Mouse (Mus musculus) heart, embryonic 15.5 days (tissue): ENCODE measurements at regions not wholly inside any gene's neighbourhood (a gene's known extent, or its start where the extent isn't known, plus 50 kb on each side); places are given as distances from the start of the nearest gene placed in this dataset.
"Not testable (repeated sequence)": the region's sequence is repeated elsewhere in the genome, so short reads cannot be mapped to it uniquely, and the experiment has no call there.

Source experiments
- ATAC-seq: fragments of 200-750 bp; cut with Nextera tagmentation; replicated peaks from 2 replicates; pipeline ENCODE4 v1.8.0; 2017; ENCODE audit warnings: low read depth, moderate TSS enrichment; ENCODE audit not compliant: insufficient number of reproducible peaks, insufficient read depth, low FRiP score
- H3K27ac ChIP-seq: fragments of 300-500 bp; sonication (generic); 2 replicates; pipeline ENCODE4 v1.5.1; 2015; ENCODE audit warnings: mild to moderate bottlenecking, inconsistent platforms
- H3K27me3 ChIP-seq: fragments of 300-500 bp; sonication (generic); 2 replicates; pipeline ENCODE4 v1.6.1; 2015; ENCODE audit warnings: inconsistent platforms
- H3K36me3 ChIP-seq: fragments of 300-500 bp; sonication (generic); 2 replicates; pipeline ENCODE4 v1.6.1; 2015; ENCODE audit warnings: mild to moderate bottlenecking, inconsistent platforms
- H3K4me1 ChIP-seq: fragments of 300-500 bp; sonication (generic); replicated peaks from 2 replicates; pipeline ENCODE4 v1.6.1; 2015; ENCODE audit warnings: inconsistent platforms
- H3K4me2 ChIP-seq: fragments of 300-500 bp; sonication (generic); 2 replicates; pipeline ENCODE4 v1.6.1; 2015; ENCODE audit warnings: inconsistent platforms, mild to moderate bottlenecking, moderate library complexity
- H3K4me3 ChIP-seq: fragments of 300-500 bp; sonication (generic); 2 replicates; pipeline ENCODE4 v1.5.1; 2015; ENCODE audit warnings: mild to moderate bottlenecking, inconsistent platforms
- H3K9ac ChIP-seq: fragments of 300-500 bp; sonication (generic); 2 replicates; pipeline ENCODE4 v1.6.1; 2015; ENCODE audit warnings: mild to moderate bottlenecking, inconsistent platforms
- H3K9me3 ChIP-seq: fragments of 300-500 bp; sonication (generic); replicated peaks from 2 replicates; pipeline ENCODE4 v1.6.1; 2016; ENCODE audit warnings: inconsistent platforms
- WGBS: fragments of 180-500 bp; shearing (Covaris S2); methylation state at CpG from one replicate; pipeline ENCODE4 v1.1.7; 2015; ENCODE audit warnings: mixed read lengths; 5-methylcytosine and 5-hydroxymethylcytosine counted together

- H3K4me2 ChIP-seq, result no peak overlapping the region
- H3K9me3 ChIP-seq, result no peaks in the 10 kb centered on the region
- H3K4me1 ChIP-seq, result no peaks in the 10 kb centered on the region
- no peak overlapping the region for H3K4me3 ChIP-seq
- H3K27me3 ChIP-seq, result no peaks in the 10 kb centered on the region
- 68% methylated on average over 3 of the region's 3 CpGs for WGBS
- no peak for ATAC-seq
- no peaks in the 10 kb centered on the region for H3K36me3 ChIP-seq
- no peak overlapping the region for H3K27ac ChIP-seq
- H3K9ac ChIP-seq, result no peak overlapping the region
Measured at GRCm38 (mm10) chr17:48672749-48673148, 218.0 kb downstream of the Unc5cl start.

- Histone ChIP-seq H3K4me3 (no peak overlapping the region), H3K27ac (no peak overlapping the region), H3K36me3 (no peaks in the 10 kb centered on the region), H3K9me3 (no peaks in the 10 kb centered on the region), H3K4me2 (no peak overlapping the region), H3K9ac (no peak overlapping the region), H3K27me3 (no peaks in the 10 kb centered on the region), H3K4me1 (no peaks in the 10 kb centered on the region)
- no peak for ATAC-seq
- 54% methylated on average over 12 of the region's 12 CpGs for WGBS
Measured at GRCm38 (mm10) chr17:48678216-48678832, 223.6 kb downstream of the Unc5cl start.

DNA sequence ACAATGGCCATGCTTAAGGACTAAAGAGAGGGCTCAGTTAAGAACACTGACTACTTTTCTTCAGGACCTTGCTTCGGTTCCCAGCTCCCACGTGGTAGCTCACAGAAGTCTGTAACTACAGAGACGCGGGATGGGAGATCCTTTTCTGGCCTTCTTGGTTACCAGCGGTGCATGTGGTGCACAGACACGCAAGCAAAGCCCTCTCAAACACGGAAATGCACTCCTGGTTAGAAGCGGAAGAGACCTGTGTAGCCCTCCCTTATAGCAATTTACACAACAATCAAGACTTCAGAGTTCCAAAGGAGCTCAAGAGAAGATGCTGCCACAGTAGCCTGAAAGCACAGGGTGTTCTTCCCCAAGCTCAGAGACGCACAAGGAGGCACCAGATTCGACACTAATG is 225.6 kb downstream of the Unc5cl start:
- ATAC-seq, result no peak
- no peaks in the 10 kb centered on the region for H3K27me3 ChIP-seq
- H3K4me3 ChIP-seq, result no peak overlapping the region
- no peak overlapping the region for H3K4me2 ChIP-seq
- WGBS, result 83% methylated on average over 10 of the region's 10 CpGs
- no peaks in the 10 kb centered on the region for H3K36me3 ChIP-seq
- H3K9me3 ChIP-seq, result no peaks in the 10 kb centered on the region
- H3K9ac ChIP-seq, result no peak overlapping the region
- H3K4me1 ChIP-seq, result no peaks in the 10 kb centered on the region
- no peak overlapping the region for H3K27ac ChIP-seq

- no peaks in the 10 kb centered on the region for H3K27me3 ChIP-seq
- H3K4me3 ChIP-seq, result no peak overlapping the region
- H3K9ac ChIP-seq, result no peak overlapping the region
- H3K4me1 ChIP-seq, result no peaks in the 10 kb centered on the region
- 59% methylated on average over 2 of the region's 2 CpGs for WGBS
- H3K36me3 ChIP-seq, result no peaks in the 10 kb centered on the region
- no peaks in the 10 kb centered on the region for H3K9me3 ChIP-seq
- no peak overlapping the region for H3K4me2 ChIP-seq
- H3K27ac ChIP-seq, result no peak overlapping the region
- ATAC-seq, result no peak
Measured at GRCm38 (mm10) chr17:48688944-48689343, 234.2 kb downstream of the Unc5cl start.

GRCm38 (mm10) chr17:48698456-48698855 is 233.7 kb upstream of the Lrfn2 start:
- Histone ChIP-seq H3K27ac (no peak overlapping the region), H3K4me2 (no peak overlapping the region), H3K27me3 (peaks cover 12% of the 10 kb centered on the region; the same call in 1 of the 2 replicates), H3K9me3 (no peaks in the 10 kb centered on the region), H3K4me1 (no peaks in the 10 kb centered on the region), H3K36me3 (no peaks in the 10 kb centered on the region), H3K9ac (no peak overlapping the region), H3K4me3 (no peak overlapping the region)
- 63% methylated on average over 5 of the region's 5 CpGs for WGBS
- ATAC-seq, result no peak

DNA sequence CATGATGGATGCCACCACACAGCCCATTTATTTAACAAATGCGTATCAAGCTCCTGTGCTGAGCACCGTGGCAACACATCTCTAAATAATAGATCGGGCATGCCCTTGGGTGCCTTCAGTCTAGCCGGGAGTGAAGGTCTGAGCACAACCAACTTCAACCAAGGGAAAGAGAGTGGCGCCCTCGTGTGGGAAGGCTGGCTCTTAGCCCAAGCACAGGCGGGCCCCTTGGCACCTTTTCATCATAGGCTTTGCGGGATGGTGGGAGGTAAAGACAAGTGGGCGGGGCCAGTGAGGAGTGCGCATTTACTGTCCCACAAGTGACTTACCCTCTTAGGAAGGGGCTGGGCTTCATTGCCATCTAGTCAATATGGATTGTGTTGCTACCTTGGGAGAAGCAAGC is 231.6 kb upstream of the Lrfn2 start:
- 25% methylated on average over 10 of the region's 10 CpGs for WGBS
- H3K9ac ChIP-seq, result no peak overlapping the region
- no peaks in the 10 kb centered on the region for H3K36me3 ChIP-seq
- no peaks in the 10 kb centered on the region for H3K4me1 ChIP-seq
- H3K4me3 ChIP-seq, result no peak overlapping the region
- H3K9me3 ChIP-seq, result no peaks in the 10 kb centered on the region
- no peak overlapping the region for H3K27ac ChIP-seq
- no peak overlapping the region for H3K4me2 ChIP-seq
- H3K27me3 ChIP-seq, result peaks cover 12% of the 10 kb centered on the region; the same call in 1 of the 2 replicates
- no peak for ATAC-seq

GRCm38 (mm10) chr17:48720506-48720905 is 211.7 kb upstream of the Lrfn2 start:
- H3K9me3 ChIP-seq, result no peaks in the 10 kb centered on the region
- no peaks in the 10 kb centered on the region; the same call in 1 of the 2 replicates for H3K27me3 ChIP-seq
- H3K4me2 ChIP-seq, result no peak overlapping the region
- H3K4me1 ChIP-seq, result no peaks in the 10 kb centered on the region
- no peak for ATAC-seq
- no peak overlapping the region for H3K4me3 ChIP-seq
- no peaks in the 10 kb centered on the region for H3K36me3 ChIP-seq
- 77% methylated on average over 4 of the region's 4 CpGs for WGBS
- no peak overlapping the region for H3K9ac ChIP-seq
- no peak overlapping the region for H3K27ac ChIP-seq

DNA sequence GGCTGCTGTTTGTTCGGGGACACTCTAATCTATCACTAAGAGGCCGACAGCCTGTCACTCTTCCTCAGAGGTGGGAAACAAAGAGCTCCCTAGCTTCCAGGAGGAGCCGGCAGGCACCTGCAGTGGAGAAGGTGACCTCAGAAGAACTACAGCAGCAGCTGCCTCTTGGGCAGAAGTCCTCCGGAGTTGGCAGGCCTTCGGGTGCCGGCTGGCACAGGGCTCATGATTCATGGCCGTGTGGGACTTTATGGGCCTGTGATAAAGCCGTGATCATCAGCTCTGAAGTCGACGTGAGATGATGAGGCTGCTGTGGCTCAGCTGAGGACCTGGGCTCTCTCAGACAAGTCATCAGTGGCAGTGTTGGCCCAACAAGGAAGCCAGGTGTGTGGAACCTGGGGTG is 208.9 kb upstream of the Lrfn2 start:
- Histone ChIP-seq H3K27ac (no peak overlapping the region), H3K9me3 (no peaks in the 10 kb centered on the region), H3K4me3 (no peak overlapping the region), H3K4me2 (no peak overlapping the region), H3K9ac (no peak overlapping the region), H3K4me1 (peaks cover 11% of the 10 kb centered on the region), H3K27me3 (no peaks in the 10 kb centered on the region; the same call in 1 of the 2 replicates), H3K36me3 (no peaks in the 10 kb centered on the region)
- WGBS, result 63% methylated on average over 10 of the region's 10 CpGs
- no peak for ATAC-seq

DNA sequence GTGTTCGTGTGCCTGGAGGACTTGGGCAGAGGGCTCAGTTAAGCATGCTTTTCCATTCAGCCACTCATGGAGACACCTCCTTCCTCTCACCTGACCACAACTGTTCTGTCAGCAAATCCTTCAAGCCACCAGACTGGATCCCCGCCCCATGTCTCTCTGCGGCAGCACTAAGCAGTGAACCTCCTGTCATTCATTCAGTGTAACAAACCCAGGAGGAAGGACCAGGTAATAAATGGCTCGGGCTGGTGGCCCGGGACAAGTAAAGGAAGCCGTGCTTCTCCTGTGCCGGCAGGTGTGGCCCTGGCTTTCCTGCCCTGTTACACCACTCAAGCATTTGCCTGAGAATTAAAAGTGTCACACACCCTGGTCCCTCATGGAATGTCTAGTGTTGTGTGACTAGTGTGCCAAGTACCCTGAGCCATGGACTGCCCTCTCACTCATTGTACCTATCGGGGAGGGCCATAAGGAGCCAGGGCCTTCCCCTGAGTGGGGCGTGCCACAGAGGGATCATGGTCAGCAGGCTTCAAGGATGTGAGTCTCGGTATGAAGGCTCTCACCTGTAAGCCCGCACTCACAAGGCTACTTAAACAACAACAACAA is 207.6 kb upstream of the Lrfn2 start:
- H3K4me2 ChIP-seq, result no peak overlapping the region
- H3K27me3 ChIP-seq, result no peaks in the 10 kb centered on the region; the same call in 1 of the 2 replicates
- H3K36me3 ChIP-seq, result no peaks in the 10 kb centered on the region
- H3K4me3 ChIP-seq, result no peak overlapping the region
- ATAC-seq, result no peak
- H3K27ac ChIP-seq, result no peak overlapping the region
- peaks cover 11% of the 10 kb centered on the region for H3K4me1 ChIP-seq
- H3K9me3 ChIP-seq, result no peaks in the 10 kb centered on the region
- H3K9ac ChIP-seq, result no peak overlapping the region
- WGBS, result 80% methylated on average over 11 of the region's 11 CpGs

DNA sequence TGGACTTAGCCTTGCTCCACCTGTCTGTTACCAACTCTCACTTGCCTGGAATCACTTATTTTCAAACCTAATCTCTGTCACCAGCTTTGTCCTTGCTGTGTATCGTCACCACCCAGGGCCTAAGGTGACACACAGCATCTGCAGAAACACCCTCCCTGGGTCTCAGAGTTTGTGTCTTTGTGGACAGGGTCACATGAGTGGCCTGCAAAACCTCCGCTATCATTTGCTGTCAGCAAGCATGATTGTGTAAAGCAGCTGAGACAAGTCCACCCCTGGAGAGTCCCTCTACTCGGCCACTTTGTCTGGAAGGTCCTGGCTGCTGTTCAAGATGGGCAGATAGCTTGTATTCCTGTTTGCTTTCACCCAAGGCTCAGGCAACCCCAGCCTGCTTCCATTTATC is 205.7 kb upstream of the Lrfn2 start:
- no peaks in the 10 kb centered on the region; the same call in 1 of the 2 replicates for H3K27me3 ChIP-seq
- H3K27ac ChIP-seq, result no peak overlapping the region
- H3K9me3 ChIP-seq, result no peaks in the 10 kb centered on the region
- no peak overlapping the region for H3K9ac ChIP-seq
- whole genome bisulfite sequencing, result 17% methylated on average over 3 of the region's 3 CpGs
- H3K36me3 ChIP-seq, result no peaks in the 10 kb centered on the region
- no peak overlapping the region for H3K4me3 ChIP-seq
- ATAC-seq, result peak; percentile 51; the same call in 1 of the 2 replicates
- peaks cover 11% of the 10 kb centered on the region for H3K4me1 ChIP-seq
- no peak overlapping the region for H3K4me2 ChIP-seq

GRCm38 (mm10) chr17:48733801-48734200 is 198.4 kb upstream of the Lrfn2 start:
- H3K36me3 ChIP-seq, result no peaks in the 10 kb centered on the region
- no peak for ATAC-seq
- WGBS, result 81% methylated on average over 9 of the region's 9 CpGs

GRCm38 (mm10) chr17:48737181-48737580 is 195.0 kb upstream of the Lrfn2 start:
- not testable (repeated sequence) for ATAC-seq, H3K9me3 ChIP-seq, H3K27me3 ChIP-seq, H3K4me2 ChIP-seq, H3K36me3 ChIP-seq, H3K27ac ChIP-seq, H3K4me1 ChIP-seq, H3K9ac ChIP-seq, H3K4me3 ChIP-seq
- 64% methylated on average over 2 of the region's 2 CpGs for WGBS

More at GRCm38 (mm10) chr17:48733801-48734200, 198.4 kb upstream of the Lrfn2 start:
- no peaks in the 10 kb centered on the region for H3K27me3 ChIP-seq
- no peaks in the 10 kb centered on the region for H3K4me1 ChIP-seq
- H3K27ac ChIP-seq, result no peak overlapping the region
- H3K9me3 ChIP-seq, result no peaks in the 10 kb centered on the region
- no peak overlapping the region for H3K4me2 ChIP-seq
- H3K4me3 ChIP-seq, result no peak overlapping the region
- H3K9ac ChIP-seq, result no peak overlapping the region
